ENCODE assay signal across 7 mouse cellular contexts in genomic region chr10:85655881-85656280, GRCm38 (mm10).
DNase-seq lines count a peak whose midpoint lies in the region; ATAC-seq lines count a peak whose summit lies in the region.

No protein-coding gene starts in this region.

- ATAC-seq in megakaryocyte progenitor cell, adult 5-6 weeks (replicated peaks; ENCODE audit: poor library complexity), result peak; percentile 47

- DNase-seq in layer of hippocampus, postnatal 10 days (ENCODE audit: low spot score in 2 of 2), result peak; percentile 8 to 24
- no peak for DNase-seq in layer of hippocampus, adult 8-10 months (ENCODE audit: low spot score in 2 of 2)
- peak; percentile 32 to 52 for DNase-seq in heart, adult 18-20 months
- peak; percentile 18 to 58 for DNase-seq in heart, postnatal 14 days
- no peak for DNase-seq in thymus, postnatal 10 days (ENCODE audit: low spot score in 2 of 2)
- DNase-seq in urinary bladder, postnatal 4 days (ENCODE audit: low spot score in 2 of 2), result no peak

- intact Hi-C loops in heart, postnatal 14 days (cut with DNase I), result no loop called here

Comparison
In these comparisons a context has a peak if more than half of its experiments do, and no peak if none do; other contexts are left out.
1. DNase-seq: peak in layer of hippocampus, postnatal 10 days (2 of 2), heart, adult 18-20 months (2 of 2) and heart, postnatal 14 days (2 of 2); none in layer of hippocampus, adult 8-10 months (0 of 2), thymus, postnatal 10 days (0 of 2) and urinary bladder, postnatal 4 days (0 of 2).